Mouse (Mus musculus) forebrain, postnatal 0 days (tissue): ENCODE data around the gene A930017K11Rik. TPM values are rescaled to one million over a fixed set of nuclear protein-coding genes. Genes with fewer than 3 reads are reported as not detected.

ENCODE experiments used
- ATAC-seq: fragments of 200-750 bp; cut with Nextera tagmentation; 2 replicates; pipeline ENCODE4 v1.8.0; 2017; ENCODE audit warnings: mild to moderate bottlenecking, moderate library complexity
- DNase-seq: peaks from one replicate; pipeline ENCODE4 v3.0.0-alpha.2; 2015
- H3K27ac ChIP-seq: fragments of 300-500 bp; sonication (generic); 2 replicates; pipeline ENCODE4 v1.5.1; 2014; ENCODE audit warnings: low read depth, mild to moderate bottlenecking, antibody characterized with exemption, low read length, moderate library complexity, mixed read lengths
- H3K27me3 ChIP-seq: fragments of 300-500 bp; sonication (generic); 2 replicates; pipeline ENCODE4 v1.6.1; 2014; ENCODE audit warnings: mild to moderate bottlenecking, low read length, mixed read lengths; ENCODE audit not compliant: insufficient read depth
- H3K36me3 ChIP-seq: fragments of 300-500 bp; sonication (generic); 2 replicates; pipeline ENCODE4 v1.6.1; 2014; ENCODE audit warnings: mild to moderate bottlenecking, moderate library complexity; ENCODE audit not compliant: insufficient read depth
- H3K4me1 ChIP-seq: fragments of 300-500 bp; sonication (generic); 2 replicates; pipeline ENCODE4 v1.6.1; 2014; ENCODE audit warnings: antibody characterized with exemption; ENCODE audit not compliant: insufficient read depth
- H3K4me2 ChIP-seq: fragments of 300-500 bp; sonication (generic); 2 replicates; pipeline ENCODE4 v1.6.1; 2014; ENCODE audit warnings: low read depth, mild to moderate bottlenecking, moderate library complexity
- H3K4me3 ChIP-seq: fragments of 300-500 bp; sonication (generic); 2 replicates; pipeline ENCODE4 v1.5.1; 2014; ENCODE audit warnings: low read depth, low read length, mixed read lengths
- H3K9ac ChIP-seq: fragments of 300-500 bp; sonication (generic); 2 replicates; pipeline ENCODE4 v1.6.1; 2014; ENCODE audit warnings: mild to moderate bottlenecking
- H3K9me3 ChIP-seq: fragments of 300-500 bp; sonication (generic); 2 replicates; pipeline ENCODE4 v1.6.1; 2016; ENCODE audit warnings: low read length
- CTCF ChIP-seq: sonication (generic); IDR thresholded peaks from 2 replicates; pipeline ENCODE4 v1.5.1; 2016; ENCODE audit warnings: antibody characterized with exemption, control low read depth, low read depth
- WGBS: fragments of 180-500 bp; shearing (Covaris S2); extraction: QIAGEN DNeasy Blood & Tissue Kit; methylation state at CpG from one replicate; pipeline ENCODE4 v1.1.7; 2014; 5-methylcytosine and 5-hydroxymethylcytosine counted together
- polyA plus RNA-seq: library from polyadenylated mRNA; unstranded; fragments of >200 nt; fragmentation: Nextera tagmentation; extraction: Ambion mirVana; gene quantifications from 2 replicates; pipeline ENCODE4 v1.2.1, GENCODE M21; 2015
- total RNA-seq: library from RNA; depleted of rRNA; stranded (reverse); fragments of >200 nt; gene quantifications from 2 replicates; pipeline ENCODE4 v1.2.3, GENCODE M21; 2014

Gene A930017K11Rik
- total and polyA plus RNA-seq, 2 experiments from 2014 or later = 0.07 to 0.10 TPM

GRCm38 (mm10) chr17:25958771-25959494 is 6.6 kb upstream of the A930017K11Rik start:
- H3K9ac ChIP-seq = no peak overlapping the region
- no peak overlapping the region for H3K27ac ChIP-seq
- H3K4me1 ChIP-seq = no peaks in the 10 kb centered on the region
- no peak for ATAC-seq
- no peaks in the 10 kb centered on the region for H3K9me3 ChIP-seq
- no peak overlapping the region for H3K4me3 ChIP-seq
- no peaks in the 10 kb centered on the region for H3K27me3 ChIP-seq
- no peak overlapping the region for H3K4me2 ChIP-seq
- H3K36me3 ChIP-seq = peaks cover 33% of the 10 kb centered on the region
- TF ChIP-seq CTCF = no peak
- WGBS = 90% methylated on average over 11 of the region's 11 CpGs
- DNase-seq = no peak

- ATAC-seq (no peak), DNase-seq (no peak)
- H3K4me1 ChIP-seq = no peaks in the 10 kb centered on the region
- no peak overlapping the region for H3K4me2 ChIP-seq
- no peak overlapping the region for H3K27ac ChIP-seq
- no peaks in the 10 kb centered on the region for H3K9me3 ChIP-seq
- H3K36me3 ChIP-seq = peaks cover 21% of the 10 kb centered on the region
- H3K4me3 ChIP-seq = no peak overlapping the region
- peaks cover 9% of the 10 kb centered on the region for H3K27me3 ChIP-seq
- no peak for TF ChIP-seq CTCF
- 81% methylated on average over 14 of the region's 14 CpGs for WGBS
- no peak overlapping the region for H3K9ac ChIP-seq
These were observed 5.3 kb upstream of the A930017K11Rik start for GRCm38 (mm10) chr17:25957586-25958051.

GRCm38 (mm10) chr17:25956631-25957030 is 4.3 kb upstream of the A930017K11Rik start:
- H3K27me3 ChIP-seq = peaks cover 18% of the 10 kb centered on the region
- H3K4me2 ChIP-seq = no peak overlapping the region
- DNase-seq (no peak), ATAC-seq (no peak)
- H3K9ac ChIP-seq = no peak overlapping the region
- H3K36me3 ChIP-seq = peaks cover 15% of the 10 kb centered on the region
- WGBS = 86% methylated on average over 7 of the region's 7 CpGs
- H3K27ac ChIP-seq = no peak overlapping the region
- H3K4me3 ChIP-seq = no peak overlapping the region
- H3K9me3 ChIP-seq = no peaks in the 10 kb centered on the region
- TF ChIP-seq CTCF = no peak
- no peaks in the 10 kb centered on the region for H3K4me1 ChIP-seq

DNA sequence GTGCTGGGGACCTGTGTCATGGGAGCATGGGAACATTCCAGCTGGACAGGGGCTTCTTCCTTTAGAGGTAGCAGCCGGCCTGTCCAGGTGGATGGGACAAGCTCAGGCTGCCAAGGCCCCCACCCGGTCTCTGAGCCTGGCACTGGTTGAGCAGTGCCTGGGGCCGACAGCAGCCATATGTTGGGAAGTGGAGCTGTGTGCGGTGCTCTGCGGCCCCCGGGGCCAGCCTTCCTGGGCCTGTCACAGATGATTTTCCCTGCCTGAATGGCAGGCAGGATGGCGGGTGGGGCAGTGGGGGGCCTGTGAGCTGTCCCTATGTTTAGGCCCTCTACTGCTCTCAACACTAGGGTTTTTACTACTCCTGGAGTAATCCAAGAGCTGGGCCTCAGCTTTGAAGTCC is 3.8 kb upstream of the A930017K11Rik start:
- Histone ChIP-seq H3K9me3 (no peaks in the 10 kb centered on the region), H3K27ac (no peak overlapping the region), H3K4me1 (no peaks in the 10 kb centered on the region), H3K36me3 (peaks cover 12% of the 10 kb centered on the region), H3K9ac (no peak overlapping the region), H3K27me3 (peaks cover 23% of the 10 kb centered on the region), H3K4me2 (no peak overlapping the region), H3K4me3 (no peak overlapping the region)
- ATAC-seq (no peak), DNase-seq (no peak)
- TF ChIP-seq CTCF = no peak
- 62% methylated on average over 7 of the region's 7 CpGs for WGBS

DNA sequence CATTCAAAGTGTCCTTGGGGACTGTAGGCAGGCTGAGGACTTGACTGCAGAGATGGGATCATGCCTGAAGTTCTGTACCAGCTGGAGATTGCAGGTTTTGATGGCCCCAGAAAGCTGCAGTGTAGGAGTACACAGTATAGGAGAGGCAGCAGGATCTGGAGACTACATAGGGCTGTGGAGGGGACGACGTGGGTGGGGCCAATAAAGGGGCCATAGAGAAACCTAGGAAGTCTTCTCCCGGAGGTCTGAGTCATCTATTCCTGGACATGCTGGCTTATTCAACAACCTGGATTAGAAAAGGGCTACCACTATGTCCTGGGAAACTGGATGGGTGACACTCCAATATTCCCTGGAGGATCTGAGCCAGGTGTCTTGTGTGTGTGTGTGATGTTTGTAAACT is 3.4 kb upstream of the A930017K11Rik start:
- no peak for TF ChIP-seq CTCF
- 78% methylated on average over 3 of the region's 3 CpGs for WGBS
- ATAC-seq = no peak
- Histone ChIP-seq H3K27me3 (peaks cover 27% of the 10 kb centered on the region), H3K4me1 (no peaks in the 10 kb centered on the region), H3K27ac (no peak overlapping the region), H3K4me3 (no peak overlapping the region), H3K4me2 (no peak overlapping the region), H3K9ac (no peak overlapping the region), H3K9me3 (no peaks in the 10 kb centered on the region), H3K36me3 (peaks cover 12% of the 10 kb centered on the region)
- DNase-seq = no peak

GRCm38 (mm10) chr17:25954671-25955070 is 2.3 kb upstream of the A930017K11Rik start:
- TF ChIP-seq CTCF = no peak
- H3K9ac ChIP-seq = no peak overlapping the region
- no peak overlapping the region for H3K4me2 ChIP-seq
- H3K4me1 ChIP-seq = no peaks in the 10 kb centered on the region
- H3K27me3 ChIP-seq = peaks cover 34% of the 10 kb centered on the region
- no peak overlapping the region for H3K27ac ChIP-seq
- peaks cover 11% of the 10 kb centered on the region for H3K36me3 ChIP-seq
- no peaks in the 10 kb centered on the region for H3K9me3 ChIP-seq
- WGBS = 93% methylated on average over 2 of the region's 2 CpGs
- ATAC-seq = no peak
- no peak for DNase-seq
- no peak overlapping the region for H3K4me3 ChIP-seq

DNA sequence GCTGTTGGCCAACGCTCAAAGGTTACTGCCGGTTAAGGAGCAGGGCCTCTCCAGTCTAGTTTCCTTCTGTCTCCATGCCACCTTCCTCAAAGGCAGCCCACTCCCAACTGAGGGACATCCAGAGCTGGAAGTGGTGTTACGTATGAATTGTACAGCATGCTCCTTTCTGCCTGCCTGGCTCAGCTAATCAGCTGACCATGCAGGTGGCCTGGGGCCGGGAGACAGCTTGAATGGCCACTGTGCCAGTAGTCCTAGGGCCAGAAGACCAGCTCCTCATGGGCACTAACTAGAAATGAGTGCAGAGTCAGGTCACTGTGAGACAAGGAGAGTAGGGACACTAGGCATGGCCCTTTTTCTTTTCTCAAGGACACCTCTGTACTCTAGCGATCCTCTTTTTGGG is 796 bp upstream of the A930017K11Rik start:
- Histone ChIP-seq H3K36me3 (no peaks in the 10 kb centered on the region; the same call in 1 of the 2 replicates), H3K9ac (no peak overlapping the region), H3K27ac (no peak overlapping the region), H3K4me1 (no peaks in the 10 kb centered on the region), H3K4me3 (no peak overlapping the region), H3K4me2 (no peak overlapping the region), H3K9me3 (no peaks in the 10 kb centered on the region), H3K27me3 (peaks cover 34% of the 10 kb centered on the region)
- ATAC-seq = no peak
- no peak for TF ChIP-seq CTCF
- WGBS = 71% methylated on average over 5 of the region's 5 CpGs
- no peak for DNase-seq
